Mouse (Mus musculus): ENCODE measurements around the gene Olfr98. TPM values are rescaled to one million over a fixed set of nuclear protein-coding genes. Genes with fewer than 3 reads are reported as not detected.
"Not testable (repeated sequence)": the region's sequence is repeated elsewhere in the genome, so short reads cannot be mapped to it uniquely, and the experiment has no call there.

The Olfr98 gene
- polyA plus RNA-seq, 1 experiment from 2014 or later: not detected

- H3K9ac ChIP-seq (ENCODE audit: low read depth, low read length): peak within 1 kb of the TSS; percentile 62
- peak within 1 kb of the TSS; percentile 99 for H3K4me2 ChIP-seq (ENCODE audit: low read length)
- 2% methylated on average over 26 of the region's 26 CpGs for WGBS
- no peaks in the 10 kb centered on the region for H3K9me3 ChIP-seq (replicated peaks; ENCODE audit: control insufficient read depth, low read length, poor library complexity, severe bottlenecking)
- H3K36me3 ChIP-seq (ENCODE audit: control insufficient read depth, insufficient read depth, low read length): no peaks in the 10 kb centered on the region
- H3K4me1 ChIP-seq (ENCODE audit: control insufficient read depth, insufficient read depth, low read length): peaks cover 2% of the 10 kb centered on the region; the same call in 1 of the 2 replicates
- no peaks in the 10 kb centered on the region for H3K27me3 ChIP-seq (ENCODE audit: control insufficient read depth, insufficient read depth, low read depth, low read length)
- H3K4me3 ChIP-seq (ENCODE audit: low read depth, low read length): peak within 1 kb of the TSS; percentile 59
- ATAC-seq: peak; percentile 98
- H3K27ac ChIP-seq (ENCODE audit: low read length): no peak within 1 kb of the TSS
Observed at GRCm38 (mm10) chr17:37270058-37270701, 6.6 kb upstream of the Olfr98 start, which contains the start of gene H2-M3. TSS of gene H2-M3 (plus strand) at chr17:37270220.

GRCm38 (mm10) chr17:37250544-37250943, 13.0 kb downstream of the Olfr98 start:
- Histone ChIP-seq H3K36me3 (ENCODE audit: control insufficient read depth, insufficient read depth, low read length) (no peaks in the 10 kb centered on the region), H3K27me3 (ENCODE audit: control insufficient read depth, insufficient read depth, low read depth, low read length) (no peaks in the 10 kb centered on the region), H3K9me3 (replicated peaks; ENCODE audit: control insufficient read depth, low read length, poor library complexity, severe bottlenecking) (no peaks in the 10 kb centered on the region), H3K9ac (ENCODE audit: low read depth, low read length) (no peak overlapping the region), H3K4me3 (ENCODE audit: low read depth, low read length) (no peak overlapping the region), H3K4me2 (ENCODE audit: low read length) (no peak overlapping the region), H3K4me1 (ENCODE audit: control insufficient read depth, insufficient read depth, low read length) (no peaks in the 10 kb centered on the region), H3K27ac (ENCODE audit: low read length) (no peak overlapping the region)
- WGBS: 23% methylated on average over 1 of the region's 1 CpGs
- ATAC-seq: no peak

- no peak for ATAC-seq
Observed at GRCm38 (mm10) chr17:37249460-37249859, 14.1 kb downstream of the Olfr98 start.

GRCm38 (mm10) chr17:37246715-37247114, 16.8 kb downstream of the Olfr98 start:
- H3K9me3 ChIP-seq (replicated peaks; ENCODE audit: control insufficient read depth, low read length, poor library complexity, severe bottlenecking): no peaks in the 10 kb centered on the region
- no peak overlapping the region for H3K4me2 ChIP-seq (ENCODE audit: low read length)
- ATAC-seq: no peak
- no peaks in the 10 kb centered on the region for H3K4me1 ChIP-seq (ENCODE audit: control insufficient read depth, insufficient read depth, low read length)
- no peak overlapping the region for H3K27ac ChIP-seq (ENCODE audit: low read length)
- H3K36me3 ChIP-seq (ENCODE audit: control insufficient read depth, insufficient read depth, low read length): no peaks in the 10 kb centered on the region
- H3K9ac ChIP-seq (ENCODE audit: low read depth, low read length): no peak overlapping the region
- H3K4me3 ChIP-seq (ENCODE audit: low read depth, low read length): no peak overlapping the region
- 31% methylated on average over 5 of the region's 5 CpGs for WGBS
- H3K27me3 ChIP-seq (ENCODE audit: control insufficient read depth, insufficient read depth, low read depth, low read length): no peaks in the 10 kb centered on the region

More at GRCm38 (mm10) chr17:37249460-37249859, 14.1 kb downstream of the Olfr98 start:
- Histone ChIP-seq H3K4me3 (ENCODE audit: low read depth, low read length) (no peak overlapping the region), H3K27me3 (ENCODE audit: control insufficient read depth, insufficient read depth, low read depth, low read length) (no peaks in the 10 kb centered on the region), H3K36me3 (ENCODE audit: control insufficient read depth, insufficient read depth, low read length) (no peaks in the 10 kb centered on the region), H3K9ac (ENCODE audit: low read depth, low read length) (no peak overlapping the region), H3K4me2 (ENCODE audit: low read length) (no peak overlapping the region), H3K9me3 (replicated peaks; ENCODE audit: control insufficient read depth, low read length, poor library complexity, severe bottlenecking) (no peaks in the 10 kb centered on the region), H3K4me1 (ENCODE audit: control insufficient read depth, insufficient read depth, low read length) (no peaks in the 10 kb centered on the region), H3K27ac (ENCODE audit: low read length) (no peak overlapping the region)

- 54% methylated on average over 3 of the region's 3 CpGs for WGBS
Observed at GRCm38 (mm10) chr17:37242198-37242597, 21.4 kb downstream of the Olfr98 start.

GRCm38 (mm10) chr17:37237230-37237629, 26.3 kb downstream of the Olfr98 start, which contains the start of gene Olfr97:
TSS of gene Olfr97 (minus strand) at chr17:37237330.
- H3K4me3 ChIP-seq (ENCODE audit: low read depth, low read length); H3K36me3 ChIP-seq (ENCODE audit: control insufficient read depth, insufficient read depth, low read length); ATAC-seq; H3K9ac ChIP-seq (ENCODE audit: low read depth, low read length); H3K27ac ChIP-seq (ENCODE audit: low read length); H3K9me3 ChIP-seq (replicated peaks; ENCODE audit: control insufficient read depth, low read length, poor library complexity, severe bottlenecking); H3K4me2 ChIP-seq (ENCODE audit: low read length); H3K4me1 ChIP-seq (ENCODE audit: control insufficient read depth, insufficient read depth, low read length); H3K27me3 ChIP-seq (ENCODE audit: control insufficient read depth, insufficient read depth, low read depth, low read length): not testable (repeated sequence)
- 87% methylated on average over 2 of the region's 2 CpGs for WGBS

More at GRCm38 (mm10) chr17:37242198-37242597, 21.4 kb downstream of the Olfr98 start:
- Histone ChIP-seq H3K9ac (ENCODE audit: low read depth, low read length) (no peak overlapping the region), H3K27ac (ENCODE audit: low read length) (no peak overlapping the region), H3K4me1 (ENCODE audit: control insufficient read depth, insufficient read depth, low read length) (no peaks in the 10 kb centered on the region), H3K4me2 (ENCODE audit: low read length) (no peak overlapping the region), H3K9me3 (replicated peaks; ENCODE audit: control insufficient read depth, low read length, poor library complexity, severe bottlenecking) (no peaks in the 10 kb centered on the region), H3K4me3 (ENCODE audit: low read depth, low read length) (no peak overlapping the region), H3K27me3 (ENCODE audit: control insufficient read depth, insufficient read depth, low read depth, low read length) (no peaks in the 10 kb centered on the region), H3K36me3 (ENCODE audit: control insufficient read depth, insufficient read depth, low read length) (no peaks in the 10 kb centered on the region)
- no peak for ATAC-seq

- H3K9me3 ChIP-seq (replicated peaks; ENCODE audit: control insufficient read depth, low read length, poor library complexity, severe bottlenecking): 0 out of 2 replicates have a peak, but pooled peaks cover 2% of the 10 kb centered on the region
- H3K4me3 ChIP-seq (ENCODE audit: low read depth, low read length): no peak overlapping the region
- H3K4me2 ChIP-seq (ENCODE audit: low read length): no peak overlapping the region
- no peaks in the 10 kb centered on the region for H3K4me1 ChIP-seq (ENCODE audit: control insufficient read depth, insufficient read depth, low read length)
- H3K9ac ChIP-seq (ENCODE audit: low read depth, low read length): no peak overlapping the region
- H3K27ac ChIP-seq (ENCODE audit: low read length): no peak overlapping the region
- 22% methylated on average over 1 of the region's 1 CpGs for WGBS
- no peaks in the 10 kb centered on the region for H3K27me3 ChIP-seq (ENCODE audit: control insufficient read depth, insufficient read depth, low read depth, low read length)
- ATAC-seq: no peak
- no peaks in the 10 kb centered on the region for H3K36me3 ChIP-seq (ENCODE audit: control insufficient read depth, insufficient read depth, low read length)
Observed at GRCm38 (mm10) chr17:37221879-37222278, 41.7 kb downstream of the Olfr98 start.

GRCm38 (mm10) chr17:37219846-37220245, 43.7 kb downstream of the Olfr98 start, which contains the start of gene Olfr96:
TSS of gene Olfr96 (plus strand) at chr17:37220146.
- no peak within 1 kb of the TSS for H3K4me3 ChIP-seq (ENCODE audit: low read depth, low read length)
- H3K27ac ChIP-seq (ENCODE audit: low read length): no peak within 1 kb of the TSS
- H3K27me3 ChIP-seq (ENCODE audit: control insufficient read depth, insufficient read depth, low read depth, low read length): no peaks in the 10 kb centered on the region
- no peak within 1 kb of the TSS for H3K9ac ChIP-seq (ENCODE audit: low read depth, low read length)
- H3K4me2 ChIP-seq (ENCODE audit: low read length): no peak within 1 kb of the TSS
- 53% methylated on average over 4 of the region's 4 CpGs for WGBS
- no peaks in the 10 kb centered on the region for H3K36me3 ChIP-seq (ENCODE audit: control insufficient read depth, insufficient read depth, low read length)
- ATAC-seq: no peak
- H3K4me1 ChIP-seq (ENCODE audit: control insufficient read depth, insufficient read depth, low read length): no peaks in the 10 kb centered on the region
- H3K9me3 ChIP-seq (replicated peaks; ENCODE audit: control insufficient read depth, low read length, poor library complexity, severe bottlenecking): 0 out of 2 replicates have a peak, but pooled peaks cover 2% of the 10 kb centered on the region

GRCm38 (mm10) chr17:37218486-37218885, 45.1 kb downstream of the Olfr98 start:
- no peaks in the 10 kb centered on the region for H3K4me1 ChIP-seq (ENCODE audit: control insufficient read depth, insufficient read depth, low read length)
- H3K27me3 ChIP-seq (ENCODE audit: control insufficient read depth, insufficient read depth, low read depth, low read length): no peaks in the 10 kb centered on the region
- H3K4me3 ChIP-seq (ENCODE audit: low read depth, low read length): no peak overlapping the region
- ATAC-seq: no peak
- H3K4me2 ChIP-seq (ENCODE audit: low read length): no peak overlapping the region
- no peaks in the 10 kb centered on the region for H3K36me3 ChIP-seq (ENCODE audit: control insufficient read depth, insufficient read depth, low read length)
- no peak overlapping the region for H3K9ac ChIP-seq (ENCODE audit: low read depth, low read length)
- no peak overlapping the region for H3K27ac ChIP-seq (ENCODE audit: low read length)
- H3K9me3 ChIP-seq (replicated peaks; ENCODE audit: control insufficient read depth, low read length, poor library complexity, severe bottlenecking): 0 out of 2 replicates have a peak, but pooled peaks cover 2% of the 10 kb centered on the region
- 85% methylated on average over 3 of the region's 3 CpGs for WGBS

Measured in midbrain, embryonic 16.5 days (tissue).